Mouse (Mus musculus) heart, adult 2 months (tissue): ENCODE data around the gene Lst1. TPM values are rescaled to one million over a fixed set of nuclear protein-coding genes. Genes with fewer than 3 reads are reported as not detected.

Source experiments
- DNase-seq, 2 experiments: peaks; one replicate each; pipeline ENCODE4 v3.0.0; 2021
- H3K27ac ChIP-seq: fragments of 200-600 bp; 2 replicates; pipeline ENCODE4 v1.8.1; 2022
- H3K27me3 ChIP-seq: fragments of 200-500 bp; 2 replicates; pipeline ENCODE4 v1.6.1; 2012; ENCODE audit warnings: mild to moderate bottlenecking, low read length, inconsistent platforms, mixed read lengths; ENCODE audit not compliant: control insufficient read depth, insufficient read depth
- H3K36me3 ChIP-seq: fragments of 200-500 bp; 2 replicates; pipeline ENCODE4 v1.6.1; 2012; ENCODE audit warnings: low read length, inconsistent platforms; ENCODE audit not compliant: control insufficient read depth, insufficient read depth
- H3K4me1 ChIP-seq: fragments of 200-500 bp; 2 replicates; pipeline ENCODE4 v1.6.1; 2011; ENCODE audit warnings: low read length; ENCODE audit not compliant: control insufficient read depth, insufficient read depth
- H3K4me3 ChIP-seq: fragments of 200-600 bp; 2 replicates; pipeline ENCODE4 v1.8.1; 2022
- H3K79me2 ChIP-seq: fragments of 200-500 bp; replicated peaks from 2 replicates; pipeline ENCODE4 v1.6.1; 2012; ENCODE audit warnings: mild to moderate bottlenecking, inconsistent platforms, low read length, moderate library complexity, mixed read lengths; ENCODE audit not compliant: control insufficient read depth, insufficient read depth
- H3K9ac ChIP-seq: fragments of 200-500 bp; 2 replicates; pipeline ENCODE4 v1.6.1; 2012; ENCODE audit warnings: low read depth, mild to moderate bottlenecking, control low read depth, inconsistent platforms, low read length, mixed read lengths
- CTCF ChIP-seq: fragments of 200-600 bp; IDR thresholded peaks from 2 replicates; pipeline ENCODE4 v1.8.1; 2022; ENCODE audit warnings: antibody characterized with exemption, mild to moderate bottlenecking, moderate library complexity
- EP300 ChIP-seq: fragments of 200-500 bp; IDR thresholded peaks from 2 replicates; pipeline ENCODE4 v1.6.1; 2011; ENCODE audit warnings: low read depth, low read length, control low read depth; ENCODE audit not compliant: insufficient read depth
- POLR2A ChIP-seq: fragments of 200-500 bp; IDR thresholded peaks from 2 replicates; pipeline ENCODE4 v1.6.1; 2011; ENCODE audit warnings: mild to moderate bottlenecking, low read depth, low read length, control low read depth; ENCODE audit not compliant: insufficient read depth
- WGBS: fragments of 180-500 bp; shearing (Covaris S2); methylation state at CpG from one replicate; pipeline ENCODE4 v1.1.7; 2018; 5-methylcytosine and 5-hydroxymethylcytosine counted together
- intact Hi-C: fragments of 180-260 bp; cut with DNase I; formaldehyde crosslinking; loops from one replicate; pipeline ENCODE4 v1.15.1; 2025
- polyA plus RNA-seq: library from polyadenylated mRNA; depleted of rRNA; stranded (reverse); fragments of >200 nt; gene quantifications from 2 replicates; pipeline ENCODE4 v1.2.3, GENCODE M21; 2012
- total RNA-seq, 2 experiments: library from RNA; stranded (reverse); gene quantifications; 2 replicates each; pipeline ENCODE4 v1.2.3; 2021

The Lst1 gene
- total and polyA plus RNA-seq, 3 experiments = 4.1 to 11.3 (median 4.5) TPM

DNA sequence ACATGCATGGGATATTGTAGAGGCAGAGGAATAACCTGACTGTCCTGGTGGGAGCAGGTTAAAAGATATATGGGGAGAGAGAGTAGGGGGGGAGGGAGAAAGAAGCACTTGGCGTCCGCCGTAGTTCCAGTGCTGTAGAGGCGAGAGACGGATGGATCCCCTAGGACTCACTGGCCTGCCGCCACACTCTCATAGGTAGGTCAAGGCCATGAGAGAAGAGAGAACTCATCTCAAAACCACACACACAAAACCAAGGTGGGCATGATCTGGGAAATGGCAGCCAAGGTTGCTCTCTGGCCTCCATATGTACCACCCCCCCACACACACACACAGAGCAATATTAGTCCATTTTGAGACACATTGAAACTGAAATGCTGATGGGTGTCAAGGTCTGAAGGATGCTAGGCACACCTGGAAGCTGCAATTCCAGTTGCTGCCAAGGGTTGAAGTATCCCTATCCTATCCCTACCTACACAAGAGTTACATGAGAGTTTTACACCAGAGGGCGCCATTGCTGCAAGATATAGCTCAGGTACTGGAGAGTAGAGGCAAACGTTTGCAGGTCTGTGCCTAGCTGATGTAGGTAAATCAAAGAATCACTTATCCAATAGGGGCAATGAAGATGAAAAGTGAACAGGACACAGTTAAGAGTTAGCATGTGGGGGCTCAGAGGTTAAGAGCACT lies 21.7 kb downstream of the Lst1 start:
- WGBS = 72% methylated on average over 8 of the region's 8 CpGs
- peak in 1 of 2 experiments; percentile 51 for DNase-seq

GRCm38 (mm10) chr17:35165451-35166155 lies 22.6 kb downstream of the Lst1 start:
- peak overlapping the region; percentile 63 for H3K4me3 ChIP-seq
- H3K27me3 ChIP-seq = no peaks in the 10 kb centered on the region
- intact Hi-C loops = loop anchor here (2.0 kb wide), 1 partner anchor 71 kb away; no protein-coding TSS in a partner anchor
- peaks cover 9% of the 10 kb centered on the region; the same call in 1 of the 2 replicates for H3K79me2 ChIP-seq
- peaks cover 14% of the 10 kb centered on the region for H3K4me1 ChIP-seq
- peak overlapping the region; percentile 99 for H3K27ac ChIP-seq
- 0 out of 2 replicates have a peak overlapping the region, but pooled peaks have one; percentile 16 for H3K9ac ChIP-seq
- no peak for DNase-seq
- WGBS = 19% methylated on average over 12 of the region's 12 CpGs
- peaks cover 18% of the 10 kb centered on the region for H3K36me3 ChIP-seq
- no peak for TF ChIP-seq CTCF
- TF ChIP-seq EP300 = no peak
- no peak for TF ChIP-seq POLR2A

More for the DNA sequence above, 21.7 kb downstream of the Lst1 start:
- peak; percentile 75 for TF ChIP-seq CTCF
- no peak for TF ChIP-seq POLR2A
- Histone ChIP-seq H3K4me3 (no peak overlapping the region), H3K4me1 (peaks cover 12% of the 10 kb centered on the region), H3K27ac (no peak overlapping the region), H3K27me3 (no peaks in the 10 kb centered on the region), H3K9ac (no peak overlapping the region), H3K36me3 (peaks cover 18% of the 10 kb centered on the region), H3K79me2 (peaks cover 3% of the 10 kb centered on the region; the same call in 1 of the 2 replicates)
- intact Hi-C loops = loop anchor here (2.0 kb wide), 1 partner anchor 70 kb away; no protein-coding TSS in a partner anchor

- peak within 1 kb of the TSS; percentile 91 for H3K4me3 ChIP-seq
- H3K79me2 ChIP-seq = peaks cover 9% of the 10 kb centered on the region; the same call in 1 of the 2 replicates
- DNase-seq = peak; percentile 95 to 99
- under 1% methylated on average over 71 of the region's 89 CpGs for WGBS
- H3K36me3 ChIP-seq = peaks cover 18% of the 10 kb centered on the region
- peak within 1 kb of the TSS; percentile 99 for H3K27ac ChIP-seq
- peaks cover 14% of the 10 kb centered on the region for H3K4me1 ChIP-seq
- intact Hi-C loops = loop anchor here (5.0 kb wide), 1 partner anchor 38 kb away; the partner anchor contains the start of gene D17H6S53E
- peak within 1 kb of the TSS; percentile 98 for H3K9ac ChIP-seq
- TF ChIP-seq POLR2A (peak; percentile 93), EP300 (peak; percentile 47; the same call in 1 of the 2 replicates), CTCF (0 out of 2 replicates have a peak, but pooled peaks have one; percentile 16)
- no peaks in the 10 kb centered on the region for H3K27me3 ChIP-seq
These were observed 23.4 kb downstream of the Lst1 start, which contains the start of gene Prrc2a for GRCm38 (mm10) chr17:35164568-35165450. Gene Prrc2a, minus strand, starts transcription at chr17:35164897.

- H3K4me1 ChIP-seq = peaks cover 14% of the 10 kb centered on the region
- H3K79me2 ChIP-seq = peaks cover 9% of the 10 kb centered on the region; the same call in 1 of the 2 replicates
- no peaks in the 10 kb centered on the region for H3K27me3 ChIP-seq
- peak overlapping the region; percentile 91 for H3K4me3 ChIP-seq
- intact Hi-C loops = loop anchor here (5.0 kb wide), 1 partner anchor 37 kb away; the partner anchor contains the start of gene D17H6S53E
- TF ChIP-seq CTCF (no peak), POLR2A (no peak), EP300 (no peak)
- H3K36me3 ChIP-seq = peaks cover 18% of the 10 kb centered on the region
- peak overlapping the region; percentile 96 for H3K27ac ChIP-seq
- peak overlapping the region; percentile 98 for H3K9ac ChIP-seq
- 0% methylated on average over 25 of the region's 28 CpGs for WGBS
- DNase-seq = no peak
These were observed 24.0 kb downstream of the Lst1 start for GRCm38 (mm10) chr17:35164218-35164567.

DNA sequence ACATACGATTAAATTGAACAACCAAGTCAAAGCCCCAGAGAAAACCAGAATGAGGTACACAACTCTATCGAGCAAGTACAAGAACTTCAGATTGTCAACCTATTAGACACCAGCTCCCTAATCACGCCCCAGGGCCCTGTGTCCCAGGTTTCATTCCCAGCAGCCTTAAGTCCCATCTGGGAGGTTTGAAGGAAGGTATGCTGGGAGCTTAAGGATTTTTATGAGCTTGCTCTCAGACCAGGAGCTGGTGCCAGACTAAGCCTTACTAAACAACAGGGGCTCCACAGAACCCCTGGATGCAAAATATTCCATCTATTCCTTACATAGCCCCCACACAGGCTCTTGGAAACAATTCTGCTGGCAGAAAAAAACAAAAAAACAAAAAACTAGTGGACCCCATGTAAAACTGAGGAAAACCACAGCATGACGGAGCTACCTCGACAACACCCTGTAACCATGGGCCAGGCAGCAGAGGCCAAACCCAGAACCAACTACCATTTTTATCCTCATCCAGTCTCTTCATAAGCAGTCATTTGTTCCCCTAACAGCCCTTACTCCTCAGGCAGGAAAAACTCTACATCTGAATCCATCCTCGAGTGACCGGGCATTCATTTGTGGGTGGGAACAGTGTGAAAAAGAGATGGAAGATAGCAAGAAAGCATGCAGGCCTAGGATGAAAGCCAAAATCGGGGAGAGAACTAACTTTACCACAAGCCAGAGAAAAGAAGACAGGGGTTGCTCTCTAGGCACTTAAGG lies 24.7 kb downstream of the Lst1 start:
- H3K4me3 ChIP-seq = peak overlapping the region; percentile 91
- H3K27ac ChIP-seq = peak overlapping the region; percentile 96
- H3K79me2 ChIP-seq = peaks cover 9% of the 10 kb centered on the region; the same call in 1 of the 2 replicates
- 3% methylated on average over 8 of the region's 8 CpGs for WGBS
- peaks cover 18% of the 10 kb centered on the region for H3K36me3 ChIP-seq
- H3K4me1 ChIP-seq = peaks cover 14% of the 10 kb centered on the region
- intact Hi-C loops = loop anchor here (2.0 to 5.0 kb wide), 2 partner anchors 27 to 36 kb away; partner anchors contain the start of gene D17H6S53E
- TF ChIP-seq EP300 (no peak), POLR2A (no peak), CTCF (no peak)
- H3K27me3 ChIP-seq = no peaks in the 10 kb centered on the region
- peak overlapping the region; percentile 98 for H3K9ac ChIP-seq
- DNase-seq = no peak
